Mouse (Mus musculus): ENCODE data around the gene Brd7. TPM values are rescaled to one million over a fixed set of nuclear protein-coding genes. Genes with fewer than 3 reads are reported as not detected.

The Brd7 gene
- polyA plus RNA-seq, 1 experiment from 2014 or later, result 88.8 TPM

- peaks cover 98% of the 10 kb centered on the region for H3K36me3 ChIP-seq
- no peak overlapping the region for H3K27ac ChIP-seq
- no peak for DNase-seq (ENCODE audit: low spot score)
- no peaks in the 10 kb centered on the region for H3K9me3 ChIP-seq (replicated peaks)
- H3K27me3 ChIP-seq (ENCODE audit: low read depth, poor library complexity, severe bottlenecking), result no peaks in the 10 kb centered on the region
- H3K4me1 ChIP-seq, result no peaks in the 10 kb centered on the region
- no peak overlapping the region for H3K4me3 ChIP-seq
- 87% methylated on average over 3 of the region's 3 CpGs for WGBS
These were observed 22.8 kb downstream of the Brd7 start for GRCm38 (mm10) chr8:88339221-88339620.

- H3K4me3 ChIP-seq, result no peak overlapping the region
- H3K9me3 ChIP-seq (replicated peaks), result no peaks in the 10 kb centered on the region
- no peak for DNase-seq (ENCODE audit: low spot score)
- H3K36me3 ChIP-seq, result peaks cover 98% of the 10 kb centered on the region
- H3K4me1 ChIP-seq, result no peaks in the 10 kb centered on the region
- 87% methylated on average over 3 of the region's 3 CpGs for WGBS
- H3K27me3 ChIP-seq (ENCODE audit: low read depth, poor library complexity, severe bottlenecking), result no peaks in the 10 kb centered on the region
- no peak overlapping the region for H3K27ac ChIP-seq
These were observed 27.0 kb downstream of the Brd7 start for GRCm38 (mm10) chr8:88334975-88335374.

- Histone ChIP-seq H3K36me3 (peaks cover 98% of the 10 kb centered on the region), H3K27ac (no peak overlapping the region), H3K9me3 (replicated peaks) (no peaks in the 10 kb centered on the region), H3K27me3 (ENCODE audit: low read depth, poor library complexity, severe bottlenecking) (no peaks in the 10 kb centered on the region), H3K4me3 (no peak overlapping the region), H3K4me1 (no peaks in the 10 kb centered on the region)
- DNase-seq (ENCODE audit: low spot score), result no peak
- 94% methylated on average over 2 of the region's 2 CpGs for WGBS
These were observed 27.6 kb downstream of the Brd7 start for GRCm38 (mm10) chr8:88334384-88334783.

- DNase-seq (ENCODE audit: low spot score), result peak; percentile 27
- Histone ChIP-seq H3K9me3 (replicated peaks) (no peaks in the 10 kb centered on the region), H3K4me1 (0 out of 2 replicates have a peak, but pooled peaks cover 4% of the 10 kb centered on the region), H3K27ac (no peak overlapping the region), H3K4me3 (no peak overlapping the region), H3K36me3 (peaks cover 100% of the 10 kb centered on the region), H3K27me3 (ENCODE audit: low read depth, poor library complexity, severe bottlenecking) (no peaks in the 10 kb centered on the region)
- 96% methylated on average over 3 of the region's 3 CpGs for WGBS
These were observed 31.2 kb downstream of the Brd7 start for GRCm38 (mm10) chr8:88330816-88331215.

- no peaks in the 10 kb centered on the region for H3K9me3 ChIP-seq (replicated peaks)
- no peak overlapping the region for H3K4me3 ChIP-seq
- no peak for DNase-seq (ENCODE audit: low spot score)
- H3K27ac ChIP-seq, result no peak overlapping the region
- peaks cover 100% of the 10 kb centered on the region for H3K36me3 ChIP-seq
- H3K4me1 ChIP-seq, result 0 out of 2 replicates have a peak, but pooled peaks cover 4% of the 10 kb centered on the region
- WGBS, result 92% methylated on average over 6 of the region's 6 CpGs
- no peaks in the 10 kb centered on the region for H3K27me3 ChIP-seq (ENCODE audit: low read depth, poor library complexity, severe bottlenecking)
These were observed 33.3 kb downstream of the Brd7 start for GRCm38 (mm10) chr8:88328689-88329088.

GRCm38 (mm10) chr8:88326328-88326727, 35.7 kb downstream of the Brd7 start:
- peaks cover 78% of the 10 kb centered on the region for H3K36me3 ChIP-seq
- no peak for DNase-seq (ENCODE audit: low spot score)
- 96% methylated on average over 12 of the region's 12 CpGs for WGBS

DNA sequence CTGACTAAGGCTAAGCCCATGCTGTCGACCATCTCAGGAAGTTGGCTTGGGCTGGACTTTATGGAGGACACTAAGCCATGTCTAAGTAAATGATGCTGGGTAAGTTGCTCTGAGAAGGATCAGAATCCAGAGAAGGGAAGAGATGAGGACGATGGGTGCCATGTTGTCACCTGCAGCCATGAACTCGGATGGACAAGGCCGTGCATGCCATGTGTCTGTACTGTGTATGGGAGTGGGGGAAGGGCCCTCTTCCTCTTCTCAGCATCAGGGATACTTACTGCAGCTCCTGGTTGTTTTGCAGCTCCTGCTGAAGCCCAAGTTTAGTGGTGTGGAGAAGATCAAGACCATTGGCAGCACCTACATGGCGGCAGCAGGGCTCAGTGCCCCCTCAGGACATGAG, 36.2 kb downstream of the Brd7 start:
- Histone ChIP-seq H3K27me3 (ENCODE audit: low read depth, poor library complexity, severe bottlenecking) (no peaks in the 10 kb centered on the region), H3K27ac (no peak overlapping the region), H3K4me3 (no peak overlapping the region), H3K36me3 (peaks cover 73% of the 10 kb centered on the region), H3K9me3 (replicated peaks) (no peaks in the 10 kb centered on the region), H3K4me1 (0 out of 2 replicates have a peak, but pooled peaks cover 4% of the 10 kb centered on the region)
- no peak for DNase-seq (ENCODE audit: low spot score)
- 94% methylated on average over 5 of the region's 5 CpGs for WGBS

More at GRCm38 (mm10) chr8:88326328-88326727, 35.7 kb downstream of the Brd7 start:
- no peaks in the 10 kb centered on the region for H3K27me3 ChIP-seq (ENCODE audit: low read depth, poor library complexity, severe bottlenecking)
- H3K9me3 ChIP-seq (replicated peaks), result no peaks in the 10 kb centered on the region
- H3K4me3 ChIP-seq, result no peak overlapping the region
- H3K4me1 ChIP-seq, result 0 out of 2 replicates have a peak, but pooled peaks cover 4% of the 10 kb centered on the region
- H3K27ac ChIP-seq, result no peak overlapping the region

- no peaks in the 10 kb centered on the region for H3K27me3 ChIP-seq (ENCODE audit: low read depth, poor library complexity, severe bottlenecking)
- no peak overlapping the region for H3K4me3 ChIP-seq
- H3K9me3 ChIP-seq (replicated peaks), result no peaks in the 10 kb centered on the region
- H3K36me3 ChIP-seq, result peaks cover 68% of the 10 kb centered on the region
- 0 out of 2 replicates have a peak, but pooled peaks cover 4% of the 10 kb centered on the region for H3K4me1 ChIP-seq
- WGBS, result 32% methylated on average over 5 of the region's 5 CpGs
- no peak for DNase-seq (ENCODE audit: low spot score)
- H3K27ac ChIP-seq, result no peak overlapping the region
These were observed 36.7 kb downstream of the Brd7 start for GRCm38 (mm10) chr8:88325251-88325650.

DNA sequence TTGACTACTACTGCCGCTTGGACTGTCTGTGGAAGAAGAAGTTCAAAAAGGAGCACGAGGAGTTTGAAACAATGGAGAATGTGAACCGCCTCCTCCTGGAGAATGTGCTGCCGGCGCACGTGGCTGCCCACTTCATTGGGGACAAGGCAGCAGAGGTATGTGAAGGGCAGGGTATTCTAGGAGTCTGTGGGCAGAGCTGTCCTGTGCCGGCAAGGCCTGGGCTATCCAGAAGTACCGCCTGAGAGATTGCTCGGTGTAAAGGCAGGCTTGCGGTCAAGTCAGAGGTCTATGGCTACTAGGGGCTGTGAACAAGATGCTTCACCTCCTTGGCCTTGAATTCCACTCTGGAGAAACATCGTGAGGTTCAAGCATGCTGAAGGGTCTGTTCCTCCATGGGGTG, 37.2 kb downstream of the Brd7 start:
- no peak for DNase-seq (ENCODE audit: low spot score)

DNA sequence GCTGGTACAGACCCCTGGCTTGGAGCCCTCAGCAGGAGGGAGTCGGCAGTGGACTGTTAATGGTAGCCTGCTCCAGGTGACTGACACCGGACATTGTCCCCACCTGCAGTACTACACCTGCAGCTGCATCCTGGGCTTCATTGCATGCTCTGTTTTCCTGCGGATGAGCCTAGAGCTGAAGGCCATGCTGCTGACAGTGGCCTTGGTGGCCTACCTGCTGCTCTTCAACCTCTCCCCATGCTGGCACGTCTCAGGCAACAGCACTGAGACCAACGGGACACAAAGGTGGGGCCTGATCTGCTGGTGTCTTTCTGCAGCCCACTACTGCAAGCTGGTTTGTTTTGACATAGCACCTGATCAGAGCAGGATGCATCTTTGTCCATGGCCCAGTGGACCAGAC, 38.5 kb downstream of the Brd7 start:
- 88% methylated on average over 5 of the region's 5 CpGs for WGBS
- Histone ChIP-seq H3K27ac (no peak overlapping the region), H3K4me3 (no peak overlapping the region), H3K9me3 (replicated peaks) (no peaks in the 10 kb centered on the region), H3K4me1 (0 out of 2 replicates have a peak, but pooled peaks cover 4% of the 10 kb centered on the region), H3K27me3 (ENCODE audit: low read depth, poor library complexity, severe bottlenecking) (no peaks in the 10 kb centered on the region), H3K36me3 (peaks cover 50% of the 10 kb centered on the region)
- DNase-seq (ENCODE audit: low spot score), result no peak

More for the DNA sequence above, 37.2 kb downstream of the Brd7 start:
- H3K36me3 ChIP-seq, result peaks cover 63% of the 10 kb centered on the region
- WGBS, result 92% methylated on average over 11 of the region's 11 CpGs
- 0 out of 2 replicates have a peak, but pooled peaks cover 4% of the 10 kb centered on the region for H3K4me1 ChIP-seq
- no peak overlapping the region for H3K27ac ChIP-seq
- no peaks in the 10 kb centered on the region for H3K27me3 ChIP-seq (ENCODE audit: low read depth, poor library complexity, severe bottlenecking)
- no peak overlapping the region for H3K4me3 ChIP-seq
- H3K9me3 ChIP-seq (replicated peaks), result no peaks in the 10 kb centered on the region

GRCm38 (mm10) chr8:88321387-88321786, 40.6 kb downstream of the Brd7 start:
- 92% methylated on average over 5 of the region's 5 CpGs for WGBS
- Histone ChIP-seq H3K4me1 (peaks cover 23% of the 10 kb centered on the region), H3K36me3 (peaks cover 29% of the 10 kb centered on the region), H3K27me3 (ENCODE audit: low read depth, poor library complexity, severe bottlenecking) (no peaks in the 10 kb centered on the region), H3K4me3 (no peak overlapping the region), H3K9me3 (replicated peaks) (no peaks in the 10 kb centered on the region), H3K27ac (no peak overlapping the region)
- DNase-seq (ENCODE audit: low spot score), result no peak

DNA sequence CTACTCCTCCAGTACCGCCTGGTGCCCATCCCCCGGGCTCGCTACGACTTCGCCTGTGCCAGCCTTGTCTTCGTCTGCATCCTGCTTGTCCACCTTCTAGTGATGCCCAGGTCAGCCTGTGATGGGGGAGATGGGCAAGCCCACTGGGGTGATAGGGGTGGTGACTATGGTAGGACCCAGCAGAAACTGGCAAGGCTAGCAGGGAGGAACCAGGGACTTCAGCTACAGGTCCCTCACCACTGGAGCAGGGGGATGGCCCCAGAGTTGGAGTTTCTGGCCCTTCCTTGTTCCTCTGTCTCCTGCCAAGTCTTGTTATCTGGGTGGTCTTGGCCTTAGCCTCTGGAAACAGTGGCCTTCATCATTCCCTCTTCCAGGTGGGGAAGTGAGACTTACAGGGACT, 41.9 kb downstream of the Brd7 start:
- Histone ChIP-seq H3K4me3 (no peak overlapping the region), H3K36me3 (peaks cover 16% of the 10 kb centered on the region), H3K4me1 (peaks cover 25% of the 10 kb centered on the region), H3K27me3 (ENCODE audit: low read depth, poor library complexity, severe bottlenecking) (no peaks in the 10 kb centered on the region), H3K9me3 (replicated peaks) (no peaks in the 10 kb centered on the region), H3K27ac (peak overlapping the region; percentile 44; the same call in 1 of the 2 replicates)
- no peak for DNase-seq (ENCODE audit: low spot score)
- 94% methylated on average over 6 of the region's 6 CpGs for WGBS

GRCm38 (mm10) chr8:88318151-88318550, 43.8 kb downstream of the Brd7 start:
- no peak overlapping the region for H3K4me3 ChIP-seq
- peak overlapping the region; percentile 64 for H3K27ac ChIP-seq
- no peak for DNase-seq (ENCODE audit: low spot score)
- no peaks in the 10 kb centered on the region for H3K36me3 ChIP-seq
- no peaks in the 10 kb centered on the region for H3K27me3 ChIP-seq (ENCODE audit: low read depth, poor library complexity, severe bottlenecking)
- 93% methylated on average over 8 of the region's 8 CpGs for WGBS
- H3K4me1 ChIP-seq, result peaks cover 25% of the 10 kb centered on the region
- H3K9me3 ChIP-seq (replicated peaks), result no peaks in the 10 kb centered on the region

GRCm38 (mm10) chr8:88317341-88317740, 44.7 kb downstream of the Brd7 start:
- Histone ChIP-seq H3K36me3 (no peaks in the 10 kb centered on the region), H3K9me3 (replicated peaks) (no peaks in the 10 kb centered on the region), H3K27me3 (ENCODE audit: low read depth, poor library complexity, severe bottlenecking) (no peaks in the 10 kb centered on the region), H3K27ac (peak overlapping the region; percentile 64), H3K4me1 (peaks cover 25% of the 10 kb centered on the region), H3K4me3 (no peak overlapping the region)
- DNase-seq (ENCODE audit: low spot score), result peak; percentile 49
- WGBS, result 40% methylated on average over 5 of the region's 5 CpGs
